Mouse (Mus musculus): ENCODE results near the gene Notum.

GRCm38 (mm10) chr11:120684086-120684485, 23.1 kb upstream of the Notum start:
- no peak for TF ChIP-seq CTCF (IDR thresholded peaks at IDR 0.05; ENCODE audit: low read depth)
- TF ChIP-seq EP300 (IDR thresholded peaks at IDR 0.05; ENCODE audit: low read depth) = no peak

All from heart, postnatal 0 days (tissue).